Mouse (Mus musculus): ENCODE data around the gene Prr14l. TPM values are rescaled to one million over a fixed set of nuclear protein-coding genes. Genes with fewer than 3 reads are reported as not detected.

The Prr14l gene
- polyA plus RNA-seq (2012; rRNA removed) (14.9 and 23.7 TPM in 2 replicates), polyA plus RNA-seq (2014; fragmentation: Nextera tagmentation; extraction: Ambion mirVana) (13.9 and 14.4 TPM in 2 replicates)

GRCm38 (mm10) chr5:32853731-32854507 is at the start of gene Prr14l:
Gene Prr14l, minus strand, starts transcription at chr5:32854256.
- peak; percentile 93 for DNase-seq (ENCODE audit: low spot score)
- Histone ChIP-seq H3K27me3 (ENCODE audit: control insufficient read depth, insufficient read depth, low read length) (no peaks in the 10 kb centered on the region), H3K27ac (replicated peaks; ENCODE audit: low read depth, low read length) (peak within 1 kb of the TSS; percentile 71), H3K9me3 (ENCODE audit: control insufficient read depth, low read length) (no peaks in the 10 kb centered on the region), H3K4me2 (replicated peaks; ENCODE audit: low read depth, low read length, severe bottlenecking) (peak within 1 kb of the TSS; percentile 57), H3K9ac (ENCODE audit: low read depth, low read length, severe bottlenecking) (peak within 1 kb of the TSS; percentile 92), H3K4me1 (ENCODE audit: control insufficient read depth, insufficient read depth, low read length) (no peaks in the 10 kb centered on the region), H3K4me3 (replicated peaks; ENCODE audit: low read length) (peak within 1 kb of the TSS; percentile 95), H3K36me3 (ENCODE audit: control insufficient read depth, insufficient read depth, low read length) (peaks cover 12% of the 10 kb centered on the region; the same call in 1 of the 2 replicates)
- WGBS, result under 1% methylated on average over 45 of the region's 51 CpGs
- peak; percentile 65; the same call in 1 of the 2 replicates for TF ChIP-seq POLR2A (IDR thresholded peaks at IDR 0.05; ENCODE audit: borderline replicate concordance, extremely low read depth, insufficient read depth, insufficient read length)
- ATAC-seq (ENCODE audit: low FRiP score, low read depth), result peak; percentile 97

DNA sequence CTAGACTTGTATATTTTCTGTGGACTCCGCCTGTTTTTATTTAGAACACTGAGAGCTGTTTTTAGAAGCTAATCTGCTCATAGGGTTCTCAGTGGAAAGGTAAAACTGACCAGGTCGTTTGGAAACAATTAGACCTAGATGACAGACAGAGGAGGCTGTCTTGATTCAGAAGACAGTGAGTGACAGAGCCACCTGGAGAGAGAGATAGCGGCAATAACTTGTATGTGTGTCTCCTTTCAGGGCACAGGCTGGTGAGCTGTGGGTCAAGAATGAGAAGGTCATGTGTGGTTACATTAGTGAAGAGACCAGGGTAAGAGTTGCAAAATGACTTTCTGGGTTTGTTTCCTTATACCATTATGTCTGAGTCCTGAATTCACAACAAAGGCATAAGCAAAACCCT is 32.7 kb upstream of the Prr14l start:
- Histone ChIP-seq H3K27me3 (ENCODE audit: control insufficient read depth, insufficient read depth, low read length) (no peaks in the 10 kb centered on the region), H3K4me1 (ENCODE audit: control insufficient read depth, insufficient read depth, low read length) (no peaks in the 10 kb centered on the region), H3K36me3 (ENCODE audit: control insufficient read depth, insufficient read depth, low read length) (peaks cover 59% of the 10 kb centered on the region), H3K4me3 (replicated peaks; ENCODE audit: low read length) (no peak overlapping the region), H3K4me2 (replicated peaks; ENCODE audit: low read depth, low read length, severe bottlenecking) (no peak overlapping the region), H3K9ac (ENCODE audit: low read depth, low read length, severe bottlenecking) (no peak overlapping the region), H3K27ac (replicated peaks; ENCODE audit: low read depth, low read length) (no peak overlapping the region), H3K9me3 (ENCODE audit: control insufficient read depth, low read length) (no peaks in the 10 kb centered on the region)
- DNase-seq (ENCODE audit: low spot score) (no peak), ATAC-seq (ENCODE audit: low FRiP score, low read depth) (no peak)
- TF ChIP-seq POLR2A (IDR thresholded peaks at IDR 0.05; ENCODE audit: borderline replicate concordance, extremely low read depth, insufficient read depth, insufficient read length), result no peak
- WGBS, result 71% methylated on average over 3 of the region's 3 CpGs

DNA sequence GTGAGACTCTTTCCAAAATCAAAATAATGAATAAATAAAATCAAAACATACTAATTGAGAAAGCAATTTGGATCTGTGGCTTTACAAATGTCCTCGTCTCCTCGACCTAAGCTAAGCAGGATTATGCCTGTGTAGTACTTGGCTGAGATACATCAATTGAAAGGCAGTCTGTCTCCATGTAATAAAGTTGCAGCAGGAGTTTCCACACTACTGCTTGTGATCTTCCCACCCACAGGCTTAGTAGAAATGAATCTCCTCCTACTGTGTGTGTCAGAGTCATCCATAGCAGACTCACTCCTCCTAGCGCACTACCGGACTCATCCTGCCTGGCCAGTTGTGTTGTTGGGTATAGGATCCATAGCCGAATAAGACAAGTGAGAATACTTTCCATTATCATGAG is 18.3 kb upstream of the Prr14l start:
- 93% methylated on average over 5 of the region's 5 CpGs for WGBS
- Histone ChIP-seq H3K9ac (ENCODE audit: low read depth, low read length, severe bottlenecking) (no peak overlapping the region), H3K36me3 (ENCODE audit: control insufficient read depth, insufficient read depth, low read length) (peaks cover 75% of the 10 kb centered on the region), H3K4me3 (replicated peaks; ENCODE audit: low read length) (no peak overlapping the region), H3K27ac (replicated peaks; ENCODE audit: low read depth, low read length) (no peak overlapping the region), H3K27me3 (ENCODE audit: control insufficient read depth, insufficient read depth, low read length) (no peaks in the 10 kb centered on the region), H3K4me1 (ENCODE audit: control insufficient read depth, insufficient read depth, low read length) (no peaks in the 10 kb centered on the region), H3K9me3 (ENCODE audit: control insufficient read depth, low read length) (no peaks in the 10 kb centered on the region), H3K4me2 (replicated peaks; ENCODE audit: low read depth, low read length, severe bottlenecking) (no peak overlapping the region)
- TF ChIP-seq POLR2A (IDR thresholded peaks at IDR 0.05; ENCODE audit: borderline replicate concordance, extremely low read depth, insufficient read depth, insufficient read length), result no peak
- DNase-seq (ENCODE audit: low spot score) (no peak), ATAC-seq (ENCODE audit: low FRiP score, low read depth) (no peak)

GRCm38 (mm10) chr5:32869389-32870024 is 15.5 kb upstream of the Prr14l start:
- ATAC-seq (ENCODE audit: low FRiP score, low read depth) (no peak), DNase-seq (ENCODE audit: low spot score) (no peak)
- H3K4me1 ChIP-seq (ENCODE audit: control insufficient read depth, insufficient read depth, low read length), result peaks cover 1% of the 10 kb centered on the region; the same call in 1 of the 2 replicates
- H3K4me2 ChIP-seq (replicated peaks; ENCODE audit: low read depth, low read length, severe bottlenecking), result no peak overlapping the region
- no peak overlapping the region for H3K27ac ChIP-seq (replicated peaks; ENCODE audit: low read depth, low read length)
- no peaks in the 10 kb centered on the region for H3K9me3 ChIP-seq (ENCODE audit: control insufficient read depth, low read length)
- no peak for TF ChIP-seq POLR2A (IDR thresholded peaks at IDR 0.05; ENCODE audit: borderline replicate concordance, extremely low read depth, insufficient read depth, insufficient read length)
- H3K27me3 ChIP-seq (ENCODE audit: control insufficient read depth, insufficient read depth, low read length), result no peaks in the 10 kb centered on the region
- WGBS, result 96% methylated on average over 5 of the region's 5 CpGs
- no peak overlapping the region for H3K9ac ChIP-seq (ENCODE audit: low read depth, low read length, severe bottlenecking)
- peaks cover 62% of the 10 kb centered on the region for H3K36me3 ChIP-seq (ENCODE audit: control insufficient read depth, insufficient read depth, low read length)
- no peak overlapping the region for H3K4me3 ChIP-seq (replicated peaks; ENCODE audit: low read length)
